8 mouse cellular contexts compared by ENCODE assay signal in genomic region chr11:100618761-100619484, GRCm38 (mm10). TPM values are rescaled to one million over a fixed set of nuclear protein-coding genes. Genes with fewer than 3 reads are reported as not detected.
DNase-seq lines count a peak whose midpoint lies in the region; ATAC-seq and TF ChIP-seq lines count a peak whose summit lies in the region.

Gene Nkiras2, plus strand, starts transcription at chr11:100619244.

- TF ChIP-seq POLR2A in olfactory bulb, adult 2 months (IDR thresholded peaks at IDR 0.05; ENCODE audit: insufficient read depth, low read depth, low read length): no peak

- 0% methylated on average over 36 of the region's 36 CpGs for WGBS in forebrain, embryonic 12.5 days
- under 1% methylated on average over 32 of the region's 36 CpGs for WGBS in lung, embryonic 16.5 days
- WGBS in olfactory bulb, adult 2 months: under 1% methylated on average over 36 of the region's 36 CpGs

- H3K4me2 ChIP-seq in forebrain, embryonic 12.5 days: peak within 1 kb of the TSS; percentile 78
- peak within 1 kb of the TSS; percentile 59 for H3K4me2 ChIP-seq in lung, embryonic 16.5 days (ENCODE audit: low read depth, low read length)

- DNase-seq in adrenal gland, postnatal 10 days: peak; percentile 82
- peak in 1 of 2 experiments; percentile 51 for DNase-seq in heart, postnatal 36 days
- peak in 1 of 2 experiments; percentile 30 for DNase-seq in layer of hippocampus, adult 2 months (ENCODE audit: low spot score in 2 of 2)
- peak; percentile 86 for DNase-seq in thymus, postnatal 4 days

- TF ChIP-seq CTCF in E14TG2a.4 (conservative IDR thresholded peaks at IDR 0.05; ENCODE audit: low read length): no peak
- no peak for TF ChIP-seq CTCF in layer of hippocampus, adult 2 months (conservative IDR thresholded peaks at IDR 0.05)
- TF ChIP-seq CTCF in olfactory bulb, adult 2 months (IDR thresholded peaks at IDR 0.05; ENCODE audit: insufficient read depth, low read depth, low read length): no peak

- H3K36me3 ChIP-seq in E14TG2a.4 (ENCODE audit: insufficient read depth, low read length): peaks cover 15% of the 10 kb centered on the region
- H3K36me3 ChIP-seq in forebrain, embryonic 12.5 days (replicated peaks): no peaks in the 10 kb centered on the region
- no peaks in the 10 kb centered on the region for H3K36me3 ChIP-seq in lung, embryonic 16.5 days (ENCODE audit: control insufficient read depth, insufficient read depth, low read length)

- no peaks in the 10 kb centered on the region for H3K9me3 ChIP-seq in E14TG2a.4 (ENCODE audit: low read length)
- no peaks in the 10 kb centered on the region for H3K9me3 ChIP-seq in forebrain, embryonic 12.5 days
- no peaks in the 10 kb centered on the region for H3K9me3 ChIP-seq in lung, embryonic 16.5 days (ENCODE audit: control insufficient read depth, low read length)

- no peaks in the 10 kb centered on the region for H3K27me3 ChIP-seq in E14TG2a.4 (ENCODE audit: insufficient read depth, low read length)
- H3K27me3 ChIP-seq in forebrain, embryonic 12.5 days: no peaks in the 10 kb centered on the region
- H3K27me3 ChIP-seq in lung, embryonic 16.5 days (ENCODE audit: control insufficient read depth, insufficient read depth, low read depth, low read length): no peaks in the 10 kb centered on the region

- peak; percentile 61 for ATAC-seq in forebrain, embryonic 12.5 days (ENCODE audit: low FRiP score)
- peak; percentile 73 for ATAC-seq in lung, embryonic 16.5 days (ENCODE audit: low read depth)

- peak within 1 kb of the TSS; percentile 93 for H3K9ac ChIP-seq in forebrain, embryonic 12.5 days
- H3K9ac ChIP-seq in lung, embryonic 16.5 days (ENCODE audit: low read length): peak within 1 kb of the TSS; percentile 97

- peaks cover 57% of the 10 kb centered on the region for H3K4me1 ChIP-seq in E14TG2a.4 (replicated peaks; ENCODE audit: low read depth, low read length)
- H3K4me1 ChIP-seq in forebrain, embryonic 12.5 days: peaks cover 30% of the 10 kb centered on the region
- peaks cover 18% of the 10 kb centered on the region for H3K4me1 ChIP-seq in lung, embryonic 16.5 days (replicated peaks; ENCODE audit: control insufficient read depth, insufficient read depth, low read length)
- peaks cover 10% of the 10 kb centered on the region for H3K4me1 ChIP-seq in olfactory bulb, adult 2 months (ENCODE audit: control insufficient read depth, insufficient read depth, low read length)

- intact Hi-C loops in heart, postnatal 36 days (cut with DNase I): loop anchor here (2.0 kb wide), 1 partner anchor 48 kb away; no protein-coding TSS in a partner anchor

- peak within 1 kb of the TSS; percentile 99 for H3K4me3 ChIP-seq in E14TG2a.4 (replicated peaks; ENCODE audit: low read length)
- H3K4me3 ChIP-seq in forebrain, embryonic 12.5 days (replicated peaks): peak within 1 kb of the TSS; percentile 94
- H3K4me3 ChIP-seq in layer of hippocampus, adult 2 months: peak within 1 kb of the TSS; percentile 98
- peak within 1 kb of the TSS; percentile 97 for H3K4me3 ChIP-seq in lung, embryonic 16.5 days (ENCODE audit: low read length)
- H3K4me3 ChIP-seq in olfactory bulb, adult 2 months (ENCODE audit: insufficient read depth, low read depth, low read length): peak within 1 kb of the TSS; percentile 75

- peak within 1 kb of the TSS; percentile 92 for H3K27ac ChIP-seq in forebrain, embryonic 12.5 days
- H3K27ac ChIP-seq in layer of hippocampus, adult 2 months: peak within 1 kb of the TSS; percentile 97
- H3K27ac ChIP-seq in lung, embryonic 16.5 days (ENCODE audit: low read length): peak within 1 kb of the TSS; percentile 94
- peak within 1 kb of the TSS; percentile 83 for H3K27ac ChIP-seq in olfactory bulb, adult 2 months (ENCODE audit: insufficient read depth, low read depth, low read length)

RNA-seq across cellular contexts. Expression of gene Nkiras2, which starts in this region (rescaled TPM):
- 10 to 100 TPM; 44.9 to 54.3 TPM for total RNA-seq in adrenal gland, postnatal 10 days (2021)
- 87.1 and 90.2 TPM in 2 replicates for polyA plus RNA-seq in forebrain, embryonic 12.5 days (2016; fragmentation: Nextera tagmentation; extraction: Ambion mirVana)
- 10 to 100 TPM; 57.2 to 59.2 TPM for total RNA-seq in heart, postnatal 36 days (2021)
- total RNA-seq in layer of hippocampus, adult 2 months (2021): 10 to 100 TPM; 11.8 to 13.1 TPM
- polyA plus RNA-seq in lung, embryonic 16.5 days (2015; fragmentation: Nextera tagmentation; extraction: Ambion mirVana): 58.3 and 58.6 TPM in 2 replicates
- polyA plus RNA-seq in olfactory bulb, adult 2 months (2012; ENCODE audit: insufficient read depth, insufficient read length, low replicate concordance, missing spikeins): not detected in 2 replicates
